Mouse (Mus musculus) WW6 (cell line): ENCODE data around the gene Herc6.
A peak's percentile ranks its signal among the peaks of the same experiment; 100 is the strongest.

ENCODE experiments used
- DNase-seq: peaks from one replicate; pipeline ENCODE4 v3.0.0-alpha.2; 2013; ENCODE audit warnings: low read depth, low spot score

Herc6 gene

DNA sequence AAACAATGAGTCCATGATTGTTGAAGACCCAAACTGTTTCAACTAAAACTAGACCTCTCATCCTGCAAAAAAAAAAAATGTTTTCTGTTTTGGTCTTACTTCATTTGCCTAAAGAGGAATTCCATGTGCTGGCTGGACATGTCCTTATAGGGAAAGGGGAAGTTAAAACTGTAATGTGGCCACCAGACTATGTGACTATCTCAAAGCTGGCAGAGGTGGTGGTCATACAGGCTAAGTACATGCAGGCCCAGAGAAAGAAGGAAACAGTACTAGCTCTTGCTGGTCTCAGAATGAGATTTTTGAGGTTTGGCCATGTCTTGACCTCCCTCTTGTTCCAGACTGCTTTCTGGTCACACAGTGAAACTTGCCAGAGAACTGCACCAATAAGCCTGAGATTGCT lies 9.2 kb upstream of the Herc6 start:
- no peak for DNase-seq

DNA sequence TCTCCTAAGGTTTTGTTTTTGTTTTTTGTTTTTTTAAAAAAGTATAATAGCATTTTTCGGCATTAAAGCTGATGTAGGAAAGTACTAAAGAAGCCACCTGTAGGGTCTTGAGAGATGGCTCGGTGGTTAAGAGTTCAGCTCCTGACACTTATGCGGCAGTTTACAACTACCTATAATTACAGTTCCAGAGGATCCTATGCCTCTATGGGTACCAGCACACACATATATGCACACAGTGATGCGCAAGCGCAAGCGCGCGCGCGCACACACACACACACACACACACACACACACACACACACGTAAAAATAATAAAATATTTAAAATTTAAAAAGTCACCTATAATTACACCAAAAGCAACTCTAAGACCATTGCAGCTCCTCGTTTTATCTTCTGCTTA lies 795 bp downstream of the Herc6 start:
- DNase-seq, result no peak

DNA sequence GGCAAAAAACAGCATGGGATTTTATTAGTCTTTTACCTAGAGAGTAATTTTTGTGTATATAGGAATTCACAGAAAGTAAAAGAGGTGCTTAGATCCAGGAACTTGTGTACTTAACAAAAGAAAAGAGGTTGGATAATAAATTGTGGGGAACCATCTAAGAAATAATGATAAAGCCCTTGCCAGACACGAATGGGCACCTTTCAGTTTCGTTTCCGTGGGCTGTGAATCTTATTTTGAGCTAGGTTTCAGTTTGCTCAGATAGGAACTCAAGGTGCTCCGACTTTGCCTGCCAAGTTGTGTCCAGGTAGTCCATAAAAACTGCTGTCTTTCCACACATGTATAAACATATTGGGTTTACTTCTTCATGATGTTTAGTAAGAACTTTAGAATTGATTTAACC lies 1.6 kb downstream of the Herc6 start:
- DNase-seq, result no peak

DNA sequence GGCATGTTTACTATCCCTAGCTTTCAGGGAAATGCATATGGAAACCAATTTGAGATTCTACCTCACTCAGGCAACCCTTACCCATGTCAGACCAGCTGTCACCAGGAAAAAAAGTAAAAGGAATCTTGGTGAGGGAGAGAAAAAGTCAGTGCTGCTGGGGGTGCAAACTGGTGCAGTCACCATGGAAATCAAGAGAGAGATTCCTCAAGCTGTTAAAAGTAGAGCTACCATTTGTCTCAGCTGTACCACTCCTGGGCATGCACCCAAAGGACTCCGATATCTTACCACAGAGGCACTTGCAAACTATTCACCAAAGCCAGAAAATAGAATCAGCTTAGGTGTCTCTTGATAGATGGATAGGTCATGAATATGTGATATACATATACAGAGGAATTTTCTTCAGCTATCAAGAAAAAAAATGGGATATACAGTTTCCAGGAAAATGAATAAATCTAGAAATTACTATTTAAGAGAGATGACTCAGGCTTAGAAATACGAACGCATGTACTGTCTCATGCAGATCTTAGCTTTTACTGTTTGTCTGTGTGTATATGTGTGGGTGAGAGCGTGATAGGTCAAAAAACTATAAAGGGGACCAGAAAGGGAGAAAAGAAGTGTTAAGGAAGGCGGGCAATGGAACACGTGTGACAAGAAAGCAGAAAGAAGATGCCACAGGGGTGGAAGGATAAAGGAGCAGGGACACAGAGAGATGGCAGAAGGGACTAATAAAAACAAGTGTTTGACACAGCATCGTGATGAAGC lies 24.9 kb downstream of the Herc6 start:
- DNase-seq, result no peak

DNA sequence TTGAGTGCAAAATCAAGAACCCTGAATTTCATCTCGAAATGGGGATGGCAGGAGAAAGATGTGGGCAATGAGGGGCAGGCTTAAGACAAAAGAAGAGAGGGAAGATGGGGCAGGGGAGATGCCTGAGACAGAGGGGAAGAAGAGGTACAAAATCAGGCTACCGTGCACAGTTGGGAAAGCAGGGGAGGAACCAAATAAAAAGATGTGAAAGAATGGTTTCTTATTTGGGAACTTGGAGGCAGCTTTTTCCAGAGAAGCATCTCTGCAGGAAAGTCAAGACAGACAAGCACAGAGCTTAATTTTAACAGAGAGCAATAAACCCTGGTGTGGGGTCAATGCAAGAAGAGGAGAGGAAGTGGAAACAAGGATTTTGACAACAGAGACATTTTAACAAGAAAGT lies 27.2 kb downstream of the Herc6 start:
- DNase-seq, result no peak

DNA sequence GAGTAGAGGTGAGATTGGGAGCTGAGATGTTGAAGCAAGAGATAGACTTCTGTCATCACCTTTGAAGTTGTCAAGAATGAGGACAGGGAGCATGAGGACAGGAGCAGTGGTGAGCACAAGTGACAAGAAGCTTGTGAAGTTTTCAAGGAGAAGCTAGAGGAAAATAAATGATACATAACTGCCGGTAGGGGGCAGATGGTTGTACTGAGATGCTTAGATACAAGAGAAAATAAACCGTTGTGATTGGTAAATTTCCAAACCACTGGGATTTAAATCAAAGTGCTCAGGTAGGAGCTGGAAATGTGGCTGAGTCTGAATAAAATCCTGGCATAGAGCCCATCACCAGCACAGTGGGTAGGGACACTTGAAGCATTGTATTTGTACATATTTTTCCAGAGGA lies 28.8 kb downstream of the Herc6 start:
- DNase-seq, result peak; percentile 7

DNA sequence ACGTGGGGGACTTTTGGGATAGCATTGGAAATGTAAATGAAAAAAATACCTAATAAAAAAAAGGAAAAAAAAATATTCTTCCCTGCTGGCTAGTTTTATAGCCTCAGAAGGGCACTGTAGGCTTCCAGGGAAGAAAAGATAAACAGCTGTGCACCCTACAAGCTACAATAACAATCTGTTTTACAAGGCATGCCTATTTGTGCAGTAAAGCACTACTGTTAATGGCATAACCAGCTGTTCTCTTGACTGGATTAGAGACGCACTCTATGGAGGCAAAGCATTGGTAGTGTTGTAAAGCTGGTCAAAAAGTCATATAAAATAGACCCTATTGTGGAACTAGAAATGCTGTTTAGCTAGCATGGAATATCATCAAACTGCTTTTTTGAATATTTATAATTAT lies 35.0 kb downstream of the Herc6 start:
- DNase-seq, result no peak

DNA sequence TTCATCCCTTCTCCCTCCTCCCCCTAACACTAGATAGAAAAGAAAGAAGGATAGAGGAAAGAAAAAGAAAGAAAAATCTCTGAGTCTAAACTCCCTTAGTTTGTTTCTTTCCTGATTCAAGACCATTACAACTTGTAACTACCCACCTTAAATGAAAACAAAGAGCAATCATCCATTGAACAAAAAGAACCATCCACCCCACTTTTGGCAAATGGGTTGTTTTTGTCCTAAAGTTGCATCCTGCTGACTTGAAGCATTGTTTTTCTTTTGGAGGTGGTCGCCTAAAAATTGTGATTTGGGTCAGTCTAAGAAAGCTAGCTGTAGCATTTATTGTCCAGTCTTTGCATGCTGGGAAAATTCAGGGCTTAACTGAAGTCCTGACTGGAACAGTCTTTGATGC lies 58.7 kb downstream of the Herc6 start:
- no peak for DNase-seq

DNA sequence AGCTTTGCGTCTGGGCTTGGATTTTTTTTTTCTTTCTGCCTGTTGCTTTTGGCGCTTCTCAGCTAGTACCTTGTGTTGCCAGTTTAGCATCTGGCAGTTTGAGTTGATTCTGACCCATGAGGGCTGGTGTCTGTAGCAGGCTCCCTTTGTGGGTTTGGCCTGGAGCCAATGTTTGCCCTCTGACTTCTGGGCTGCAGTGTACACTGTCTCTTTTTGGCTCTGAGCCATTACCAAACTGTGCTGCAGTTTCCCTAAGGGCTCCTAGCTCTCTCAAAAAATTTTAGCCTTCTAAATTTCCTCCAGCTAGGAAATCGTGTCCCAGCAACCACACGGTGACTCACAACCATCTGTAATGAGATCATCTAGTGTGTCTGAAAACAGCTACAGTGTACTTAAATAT lies 61.0 kb downstream of the Herc6 start:
- DNase-seq, result no peak

DNA sequence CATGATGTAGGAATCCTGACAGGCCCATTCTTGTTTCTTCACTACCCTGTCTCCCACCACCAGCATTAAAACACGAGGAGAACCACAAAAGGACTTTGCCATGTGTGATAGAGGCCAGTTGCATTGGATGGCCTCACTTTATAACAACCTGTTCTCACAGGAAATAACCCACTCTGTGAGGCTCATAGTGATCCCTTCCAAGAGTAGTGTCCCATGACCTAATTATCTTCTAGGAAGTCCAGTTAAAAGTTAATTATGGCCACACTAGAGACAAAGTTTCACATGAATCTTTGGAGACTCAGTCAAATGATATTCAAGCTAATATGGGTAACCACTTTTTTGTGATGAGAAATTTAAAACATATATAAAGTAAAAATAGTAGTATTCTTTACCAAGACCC lies 66.5 kb downstream of the Herc6 start:
- DNase-seq, result no peak

DNA sequence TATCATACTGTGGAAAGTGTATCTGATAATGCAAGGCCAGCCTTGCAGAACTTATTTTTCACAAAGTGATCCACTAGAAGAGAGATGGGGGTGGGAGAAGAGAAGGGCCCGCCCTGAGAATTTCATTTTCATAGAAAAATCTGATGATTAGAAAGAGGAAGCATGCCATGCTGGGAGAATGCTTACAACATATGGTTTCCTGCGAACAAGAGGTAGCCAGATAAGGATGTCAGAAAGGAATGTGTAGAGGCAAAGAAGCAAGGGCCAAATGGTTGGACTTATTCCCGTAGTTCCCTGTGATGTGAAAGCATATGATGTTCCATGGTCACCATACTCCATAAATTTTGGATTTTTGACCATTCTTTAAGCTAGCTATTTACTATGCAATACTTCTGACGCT lies 80.5 kb downstream of the Herc6 start:
- no peak for DNase-seq

DNA sequence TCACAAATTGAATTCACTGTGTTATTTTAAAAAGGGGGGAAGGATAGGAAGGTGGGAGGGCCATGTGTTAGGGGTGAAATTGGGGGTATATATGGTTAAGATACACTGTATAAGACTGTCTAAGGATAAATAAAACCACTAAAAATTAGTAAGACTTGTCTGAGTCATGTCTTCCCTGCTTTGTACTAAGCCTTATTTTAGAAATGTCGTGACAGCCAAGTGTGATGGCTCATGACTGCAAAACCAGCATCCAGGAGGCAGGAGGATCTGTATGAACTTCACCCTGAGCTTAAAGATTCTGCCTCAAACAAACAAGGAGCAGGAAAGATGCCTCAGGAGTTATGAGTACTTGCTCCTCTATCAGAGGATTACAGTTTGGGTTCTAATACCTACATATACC lies 103.4 kb downstream of the Herc6 start:
- DNase-seq, result no peak

DNA sequence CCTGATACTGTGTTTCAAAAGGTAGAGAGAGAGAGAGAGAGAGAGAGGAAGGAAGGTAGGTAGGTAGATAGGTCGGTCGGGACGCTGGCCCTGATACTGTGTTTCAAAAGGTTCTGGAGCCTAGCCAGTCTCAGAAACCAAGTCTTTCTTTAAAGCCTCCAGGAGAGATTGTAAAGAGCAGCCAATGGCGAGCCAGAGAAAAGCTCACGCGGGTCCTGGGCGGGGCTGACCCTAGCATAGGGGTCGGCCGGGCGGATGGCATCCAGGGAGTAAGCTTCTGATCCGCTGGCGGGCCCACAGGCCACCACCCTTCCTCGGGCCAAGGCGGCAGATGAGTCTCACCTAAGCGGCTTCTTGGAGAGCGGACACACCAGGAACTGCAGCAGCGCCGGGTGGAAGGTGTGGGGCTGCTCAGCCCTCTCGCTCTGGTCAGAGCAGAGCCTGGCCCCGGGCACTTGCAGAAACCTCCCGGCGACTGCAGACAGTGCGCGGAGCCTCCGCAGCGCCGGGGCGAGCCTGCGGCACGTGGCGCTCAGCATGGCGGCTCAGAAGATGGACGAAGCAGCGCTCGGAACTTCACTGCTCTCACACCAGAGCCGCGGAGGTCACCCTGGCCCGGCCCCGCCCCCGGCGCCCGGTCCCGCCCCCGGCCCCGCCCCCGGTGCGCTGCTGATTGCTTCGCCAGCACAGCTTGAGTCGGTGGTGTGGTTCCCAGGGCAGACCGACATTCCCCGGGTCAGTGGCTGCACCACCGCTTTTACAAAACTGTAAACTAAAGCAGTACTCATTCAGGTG lies 110.9 kb downstream of the Herc6 start, which contains the start of gene Pyurf:
TSS of gene Pyurf (minus strand) at position 612 of the 795 bp plus-strand sequence.
- DNase-seq, result peak; percentile 67

DNA sequence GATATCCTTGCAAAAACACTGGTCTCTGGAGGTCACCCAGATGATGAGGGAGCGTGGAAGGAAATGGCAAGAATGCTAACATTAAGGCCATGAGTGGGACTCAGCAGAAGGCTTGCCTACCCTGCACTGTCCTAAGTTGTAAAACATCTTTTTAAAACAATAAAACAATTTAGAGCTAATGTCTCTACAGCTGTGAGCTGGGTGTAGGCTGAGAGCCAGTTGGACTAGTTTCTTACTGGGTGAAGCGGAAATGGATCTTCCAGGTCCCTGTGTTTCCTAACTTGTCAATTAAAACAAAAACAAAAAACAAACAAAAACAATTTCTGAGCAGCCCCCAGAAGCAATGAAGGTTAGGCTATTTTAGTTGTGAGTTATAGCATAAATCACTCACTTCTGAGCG lies 112.3 kb downstream of the Herc6 start:
- no peak for DNase-seq

DNA sequence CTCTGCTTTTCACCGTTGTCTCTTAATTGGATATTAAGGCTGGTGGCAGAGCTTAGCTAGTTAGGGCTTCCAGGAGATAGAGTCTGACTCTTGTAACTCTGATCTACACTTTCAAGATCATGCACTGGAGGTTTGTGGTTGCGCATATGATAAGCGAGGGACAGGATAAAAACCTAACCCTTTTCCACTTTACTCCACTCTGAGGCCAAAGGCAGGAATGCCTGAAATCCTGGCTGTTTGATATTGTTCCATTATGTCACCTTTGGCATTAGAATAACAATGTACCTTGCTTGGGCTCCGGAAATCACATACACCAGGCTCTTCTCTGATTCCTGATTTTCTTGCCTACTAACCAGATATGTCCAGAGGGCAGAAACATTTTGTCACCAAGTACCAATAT lies 120.9 kb downstream of the Herc6 start:
- no peak for DNase-seq

DNA sequence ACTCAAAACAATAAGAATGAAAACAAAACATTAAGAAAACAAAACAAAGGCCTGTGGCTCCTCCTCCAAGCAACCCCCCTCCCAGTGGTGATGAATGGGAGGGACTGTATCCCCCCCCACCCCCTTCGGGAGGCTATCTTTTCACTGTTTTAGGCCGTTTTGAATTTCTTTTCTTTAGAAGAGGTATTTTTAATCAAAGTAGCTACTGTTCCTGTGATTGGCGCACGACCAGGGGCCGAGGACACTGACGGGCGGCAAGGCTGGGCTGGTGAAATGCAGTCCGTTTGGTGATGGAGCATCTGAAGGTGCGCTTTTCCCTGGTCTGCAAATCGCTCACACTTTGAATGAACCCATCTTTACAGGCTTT lies 121.6 kb downstream of the Herc6 start, which contains the start of gene Lancl2:
TSS of gene Lancl2 (plus strand) at position 165 of the 367 bp plus-strand sequence.
- DNase-seq, result no peak

DNA sequence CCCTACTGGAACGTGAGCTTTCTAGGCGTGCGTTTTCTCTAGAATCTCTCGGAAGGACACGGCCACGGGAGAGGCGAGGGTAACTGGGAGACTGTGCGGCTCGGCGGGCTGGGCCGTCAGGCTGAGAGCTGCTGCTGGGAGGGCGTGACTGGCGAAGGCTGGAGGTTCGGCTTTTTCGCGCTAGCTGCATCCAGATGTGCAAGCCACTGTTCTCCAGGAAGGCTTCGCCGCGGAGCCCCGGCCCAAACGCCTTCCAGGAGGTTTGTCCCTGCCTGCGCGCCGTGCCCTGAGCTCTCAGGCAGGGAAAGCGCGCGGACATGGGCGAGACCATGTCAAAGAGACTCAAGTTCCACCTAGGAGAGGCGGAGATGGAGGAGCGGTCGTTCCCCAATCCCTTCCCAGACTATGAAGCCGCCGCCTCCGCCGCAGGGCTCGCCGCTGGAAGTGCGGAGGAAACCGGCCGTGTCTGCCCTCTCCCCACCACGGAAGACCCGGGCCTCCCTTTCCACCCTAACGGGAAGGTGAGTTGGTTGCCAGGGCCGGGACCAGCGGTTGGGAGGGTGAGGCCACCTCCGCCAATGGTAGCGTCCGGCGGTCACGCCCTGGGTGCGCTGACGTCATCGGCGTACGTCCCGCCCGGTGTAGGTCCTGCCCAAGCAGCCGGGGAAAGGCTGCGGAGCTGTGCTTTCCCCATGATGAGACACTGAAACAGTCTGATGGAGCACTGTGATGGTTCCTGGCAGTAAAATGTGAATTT lies 122.1 kb downstream of the Herc6 start:
- DNase-seq, result peak; percentile 84

DNA sequence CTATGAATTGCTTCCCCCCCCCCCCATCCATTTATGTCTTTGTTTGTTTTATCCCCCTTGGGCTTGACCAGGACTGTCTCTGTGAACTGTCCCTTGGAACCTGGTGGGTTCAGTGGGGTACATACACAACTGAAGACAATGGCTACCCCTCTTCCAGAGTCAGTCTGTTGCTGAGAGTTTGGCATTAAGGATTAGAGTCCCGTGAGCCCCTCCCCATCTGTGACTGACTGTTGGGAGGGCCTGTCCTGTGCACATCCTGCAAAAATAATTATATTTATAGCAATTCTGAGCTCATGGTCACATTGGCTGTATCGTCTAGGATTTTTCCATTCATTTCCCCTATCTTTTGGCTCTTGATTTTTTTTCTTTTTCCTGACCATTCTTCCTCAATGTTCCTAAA lies 122.9 kb downstream of the Herc6 start:
- DNase-seq, result no peak

DNA sequence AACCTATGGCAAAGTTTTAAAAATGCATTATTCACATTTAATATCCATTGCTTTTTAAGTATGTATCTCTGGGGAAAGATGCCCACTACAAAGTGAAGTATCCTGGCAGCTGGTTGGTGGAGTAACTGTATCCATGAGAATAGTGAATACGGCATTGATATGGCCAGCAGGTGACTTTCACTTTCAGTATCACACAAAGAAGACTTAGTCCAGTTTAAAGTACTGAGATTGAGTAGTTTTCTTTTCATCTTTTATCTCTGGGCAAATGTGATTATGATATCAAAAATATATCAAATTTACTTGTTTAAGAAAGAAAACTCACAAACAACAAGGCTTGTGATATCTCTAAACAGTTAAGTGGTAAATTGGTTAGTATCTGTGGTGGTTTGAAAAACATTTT lies 125.9 kb downstream of the Herc6 start:
- DNase-seq, result no peak

DNA sequence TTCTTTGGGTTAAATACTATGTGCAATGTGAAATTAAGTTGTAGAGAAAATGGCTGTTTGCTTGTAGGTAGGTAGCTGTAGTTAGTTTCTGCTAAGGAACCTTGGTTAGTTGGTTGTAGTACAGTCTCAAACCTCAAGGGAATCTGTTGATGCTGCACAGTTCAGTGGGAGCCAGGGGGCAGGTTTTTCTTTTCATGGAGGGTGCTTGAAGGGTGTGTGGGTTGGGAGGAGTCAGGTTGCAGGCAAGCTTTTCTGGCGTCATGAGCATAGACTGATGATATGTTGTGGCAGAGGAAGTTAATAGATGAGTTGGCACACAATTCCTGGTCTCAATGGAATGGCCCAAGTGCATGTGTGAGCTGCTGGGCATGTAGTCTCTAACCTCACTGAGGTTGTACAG lies 130.9 kb downstream of the Herc6 start:
- DNase-seq, result no peak
